ENCODE assay signal across 15 mouse cellular contexts in the genomic region with DNA sequence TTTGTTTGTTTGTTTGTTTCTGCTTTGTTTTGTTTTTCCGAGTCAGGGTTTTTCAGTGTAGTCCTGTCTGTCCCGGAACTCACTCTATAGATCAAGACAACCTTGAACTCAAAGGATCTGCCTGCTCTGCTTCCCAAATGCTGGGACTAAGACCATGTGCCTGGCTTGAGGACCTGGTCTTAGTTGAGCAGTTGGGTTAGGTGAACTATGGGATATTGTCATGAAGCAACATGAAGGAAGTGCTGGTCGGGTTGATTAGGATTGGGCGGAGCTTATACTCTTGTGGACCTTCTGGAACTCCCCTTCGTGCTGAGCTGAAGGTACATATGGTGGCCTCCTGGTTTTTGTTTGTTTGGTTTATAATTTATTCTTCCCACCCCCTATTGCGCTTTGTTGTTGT.
"Had no signal": no experiment of that assay in that cellular context is flagged by ENCODE, and none has a peak within 500 bp of the region (broad histone marks: within the 10 kb centered on the region; RNA-seq: fewer than 3 reads in every experiment).

No protein-coding gene starts in this region.

- DNase-seq: kidney, adult 9 months; kidney, postnatal 4 days; left cerebral cortex, postnatal 4 days; lung, adult 18-20 months; retina, postnatal 1 day; right cerebral cortex, postnatal 14 days; thymus, adult 2 months; thymus, postnatal 25 days had no signal

- ATAC-seq: intestine, postnatal 0 days; midbrain, embryonic 16.5 days had no signal

- H3K36me3 ChIP-seq: limb, embryonic 13.5 days; neural tube, embryonic 13.5 days; stomach, embryonic 15.5 days had no signal

- H3K4me2 ChIP-seq: limb, embryonic 13.5 days; midbrain, embryonic 11.5 days; neural tube, embryonic 13.5 days; stomach, embryonic 15.5 days had no signal

- H3K9me3 ChIP-seq: limb, embryonic 13.5 days; neural tube, embryonic 13.5 days; stomach, embryonic 15.5 days had no signal

- H3K27ac ChIP-seq: kidney, postnatal 0 days; limb, embryonic 13.5 days; neural tube, embryonic 13.5 days; stomach, embryonic 15.5 days had no signal

- H3K4me1 ChIP-seq: stomach, embryonic 15.5 days had no signal

- H3K4me3 ChIP-seq: limb, embryonic 13.5 days; neural tube, embryonic 13.5 days; stomach, embryonic 15.5 days had no signal

- H3K9ac ChIP-seq: limb, embryonic 13.5 days; neural tube, embryonic 13.5 days; stomach, embryonic 15.5 days had no signal

- H3K27me3 ChIP-seq: limb, embryonic 13.5 days; neural tube, embryonic 13.5 days; stomach, embryonic 15.5 days had no signal
